Mouse (Mus musculus): ENCODE data around the gene Haus8.
"Not testable (repeated sequence)": the region's sequence is repeated elsewhere in the genome, so short reads cannot be mapped to it uniquely, and the experiment has no call there.

Gene Haus8

DNA sequence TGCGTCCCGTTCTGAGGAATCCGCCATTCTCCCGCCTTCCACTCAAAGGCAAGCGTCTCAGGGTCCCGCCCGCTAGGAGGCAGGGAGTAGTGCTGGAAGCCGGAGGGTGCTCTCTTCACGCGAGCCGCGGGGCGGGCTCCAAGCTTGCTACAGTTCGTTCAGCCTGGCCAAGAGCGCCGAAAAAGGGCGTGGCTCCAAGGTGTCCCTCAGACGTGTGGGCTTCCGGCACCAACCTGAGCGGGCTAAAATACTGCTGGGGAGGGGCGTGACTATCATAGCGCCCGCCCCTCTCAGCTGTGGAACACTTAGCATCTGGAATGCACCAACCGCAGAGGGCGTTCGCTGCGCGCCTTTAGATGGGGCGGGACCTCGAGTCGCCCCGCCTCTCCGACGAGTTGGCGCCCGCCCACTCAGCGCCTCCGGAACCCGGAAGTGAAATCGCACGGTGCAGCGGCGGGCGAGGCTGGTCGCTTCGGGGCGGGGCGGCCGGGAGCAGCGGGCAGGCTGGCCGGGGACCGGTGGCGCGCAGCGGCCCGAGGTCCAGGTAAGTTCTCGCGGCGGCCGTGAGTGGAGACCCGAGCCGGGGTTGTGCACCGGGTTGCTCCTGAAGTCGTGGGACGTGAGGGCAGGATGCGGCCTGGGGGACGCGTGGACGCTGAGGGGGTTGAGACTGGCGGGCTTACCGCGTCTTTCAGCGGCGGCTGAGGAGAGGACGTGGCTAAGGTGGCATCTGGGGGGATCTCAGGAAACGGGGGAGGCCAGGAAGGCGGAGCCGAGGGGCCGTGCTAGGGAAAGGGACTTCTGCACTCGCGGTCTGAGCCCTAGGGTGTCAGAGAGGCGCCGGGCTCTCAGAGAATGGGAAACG, at the start of gene Haus8, which contains the start of gene Myo9b:
Gene Haus8 (minus strand): TSS at position 649 of the 865 bp plus-strand sequence.
Gene Myo9b (plus strand): TSS at position 429 of the 865 bp plus-strand sequence.
- peak; percentile 100 for DNase-seq

- DNase-seq, result not testable (repeated sequence)
Observed at GRCm38 (mm10) chr8:71319760-71320159, 47.0 kb upstream of the Haus8 start.

DNA sequence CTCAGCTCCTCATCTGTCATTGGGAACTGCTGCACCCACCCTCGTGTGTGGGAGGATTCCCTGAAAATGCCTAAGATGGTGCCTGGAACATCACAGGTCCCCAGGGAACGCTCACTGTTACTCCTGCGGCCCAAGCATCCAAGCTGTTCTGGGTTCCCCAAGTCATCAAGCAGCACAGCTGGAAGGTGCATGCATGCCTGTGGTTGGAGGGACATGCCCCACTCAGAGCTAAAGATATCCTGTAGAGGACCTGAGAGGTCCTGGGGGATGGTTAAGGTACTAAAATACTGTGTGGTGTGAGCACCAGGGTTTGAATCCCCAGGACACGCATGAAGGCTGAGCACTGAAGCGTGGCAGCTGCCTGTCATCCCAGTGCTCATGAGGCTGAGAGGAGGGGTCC, 45.9 kb upstream of the Haus8 start:
- not testable (repeated sequence) for DNase-seq

GRCm38 (mm10) chr8:71316486-71317031, 43.8 kb upstream of the Haus8 start:
- peak; percentile 92 for DNase-seq

GRCm38 (mm10) chr8:71315972-71316371, 43.2 kb upstream of the Haus8 start:
- DNase-seq, result peak; percentile 96

- no peak for DNase-seq
Observed at GRCm38 (mm10) chr8:71313951-71314350, 41.2 kb upstream of the Haus8 start.

GRCm38 (mm10) chr8:71312700-71313099, 40.0 kb upstream of the Haus8 start:
- DNase-seq, result peak; percentile 98

GRCm38 (mm10) chr8:71310446-71310845, 37.7 kb upstream of the Haus8 start:
- peak; percentile 98 for DNase-seq

GRCm38 (mm10) chr8:71307913-71308312, 35.2 kb upstream of the Haus8 start:
- peak; percentile 88 for DNase-seq

DNA sequence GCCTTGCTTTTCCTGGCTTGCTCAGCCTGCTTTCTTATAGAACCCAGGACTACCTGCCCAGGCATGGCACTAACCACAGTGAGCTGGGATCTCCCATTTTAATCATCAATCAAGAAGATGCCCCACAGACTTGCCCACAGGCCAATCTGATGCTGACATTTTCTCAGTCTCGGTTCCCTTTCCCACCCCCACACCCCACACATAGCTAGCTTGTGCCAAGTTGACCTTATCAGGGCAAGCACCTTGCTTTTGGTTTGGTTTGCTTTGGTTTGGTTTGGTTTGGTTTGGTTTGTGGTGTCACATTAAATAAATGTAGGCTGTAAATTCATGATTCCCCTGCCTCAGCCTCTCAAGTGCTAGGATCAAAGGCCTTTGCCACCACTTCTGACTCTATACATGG, 34.6 kb upstream of the Haus8 start:
- no peak for DNase-seq

- DNase-seq, result peak; percentile 89
Observed at GRCm38 (mm10) chr8:71305988-71306387, 33.3 kb upstream of the Haus8 start.

- peak; percentile 88 for DNase-seq
Observed at GRCm38 (mm10) chr8:71303632-71304031, 30.9 kb upstream of the Haus8 start.

GRCm38 (mm10) chr8:71302788-71303187, 30.1 kb upstream of the Haus8 start:
- no peak for DNase-seq

DNA sequence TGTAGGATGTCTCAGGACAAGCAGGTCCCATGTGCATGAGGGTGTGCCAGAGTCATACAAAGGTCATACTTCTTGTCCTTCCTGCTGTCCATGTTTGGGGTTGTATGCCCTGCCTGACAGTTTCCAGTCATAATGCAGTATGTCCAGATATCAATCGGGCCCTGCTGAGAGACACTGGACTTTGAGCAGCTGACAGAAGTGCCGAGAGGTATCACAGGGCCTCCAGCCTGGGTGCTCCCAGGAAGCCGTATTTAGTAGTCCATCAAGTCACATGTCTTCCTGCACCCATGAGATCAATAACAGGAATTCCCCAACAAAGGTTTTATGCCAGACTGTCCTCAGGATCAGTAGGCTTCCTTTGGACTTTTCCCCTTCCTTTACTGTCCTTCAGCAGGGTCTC, 27.0 kb upstream of the Haus8 start:
- DNase-seq, result no peak

DNA sequence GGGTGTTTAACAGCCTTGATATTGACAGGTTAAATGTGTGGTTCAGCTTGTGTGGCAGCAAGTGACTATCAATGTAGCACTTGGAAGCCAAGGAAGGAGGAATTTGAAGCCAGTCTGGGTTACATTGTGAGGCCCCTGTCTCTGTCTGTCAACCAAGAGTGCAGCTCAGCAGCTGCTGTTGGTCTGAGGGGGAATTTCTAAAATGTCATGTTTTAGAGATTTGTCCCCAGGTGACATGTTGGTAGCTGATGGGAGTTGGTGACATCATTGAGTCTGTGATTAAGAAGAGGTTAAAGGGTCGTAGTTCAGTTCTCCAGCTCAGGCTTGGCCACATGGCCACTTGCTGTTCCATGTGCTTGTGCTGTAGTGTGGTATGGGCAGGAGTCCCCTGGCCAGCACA, 24.7 kb upstream of the Haus8 start:
- no peak for DNase-seq

- peak; percentile 96 for DNase-seq
Observed at GRCm38 (mm10) chr8:71296784-71297183, 24.1 kb upstream of the Haus8 start.

- peak; percentile 95 for DNase-seq
Observed at GRCm38 (mm10) chr8:71296188-71296621, 23.5 kb upstream of the Haus8 start.

DNA sequence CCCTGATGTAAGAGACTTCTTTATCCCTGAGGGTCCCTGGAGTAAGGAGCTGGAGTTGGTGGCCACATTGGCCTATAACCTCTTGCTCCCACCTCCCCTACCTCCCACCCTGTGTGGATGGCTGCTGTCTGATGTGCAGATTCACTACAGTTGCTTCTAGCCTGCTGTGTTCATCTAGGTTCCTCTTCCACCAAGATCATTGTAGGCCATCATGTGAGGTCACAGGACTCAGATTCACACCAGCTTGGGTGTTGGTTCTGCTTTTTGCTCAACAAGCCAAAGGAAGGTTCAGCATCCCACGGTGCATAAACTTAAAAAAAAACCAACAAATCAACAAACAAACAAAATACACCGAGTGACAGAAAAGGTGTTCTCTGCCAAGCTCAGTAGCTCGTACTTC, 21.2 kb upstream of the Haus8 start:
- DNase-seq, result not testable (repeated sequence)

- peak; percentile 93 for DNase-seq
Observed at GRCm38 (mm10) chr8:71291351-71291750, 18.6 kb upstream of the Haus8 start.

- peak; percentile 92 for DNase-seq
Observed at GRCm38 (mm10) chr8:71290911-71291310, 18.2 kb upstream of the Haus8 start.

DNA sequence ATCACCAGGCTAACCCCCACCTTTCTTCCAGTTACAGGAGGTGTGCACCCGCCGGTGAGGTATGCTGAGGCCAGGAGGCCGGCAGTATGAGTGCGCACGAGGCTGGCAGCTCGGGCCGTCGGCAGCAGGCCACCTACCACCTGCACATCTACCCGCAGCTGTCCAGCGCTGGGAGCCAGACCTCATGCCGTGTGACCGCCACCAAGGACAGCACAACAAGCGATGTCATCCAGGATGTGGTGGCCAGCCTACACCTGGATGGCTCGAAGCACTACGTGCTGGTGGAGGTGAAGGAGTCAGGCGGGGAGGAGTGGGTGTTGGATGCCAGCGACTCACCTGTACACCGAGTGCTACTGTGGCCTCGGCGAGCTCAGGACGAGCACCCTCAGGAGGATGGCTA, 17.5 kb upstream of the Haus8 start:
- peak; percentile 91 for DNase-seq

DNA sequence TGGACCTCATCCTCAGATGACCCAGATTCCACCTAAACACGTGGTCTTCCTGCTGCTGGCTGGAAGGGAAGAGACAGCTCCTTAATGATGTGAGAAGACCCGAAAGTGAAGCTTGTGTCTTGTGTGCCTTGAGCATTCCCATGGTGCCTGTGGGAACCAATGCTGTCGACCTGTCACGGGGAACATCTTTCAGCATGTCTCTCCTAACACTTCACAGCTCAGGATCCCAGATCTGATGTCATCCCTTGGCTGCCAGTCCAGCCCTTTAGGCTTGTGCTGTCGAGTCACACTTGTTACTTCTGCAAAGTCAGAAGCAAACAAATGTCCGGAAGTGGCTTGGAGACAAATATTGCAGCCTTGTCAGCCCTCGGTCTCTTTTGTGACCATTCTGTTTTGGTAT, 16.4 kb upstream of the Haus8 start:
- DNase-seq, result peak; percentile 95

DNA sequence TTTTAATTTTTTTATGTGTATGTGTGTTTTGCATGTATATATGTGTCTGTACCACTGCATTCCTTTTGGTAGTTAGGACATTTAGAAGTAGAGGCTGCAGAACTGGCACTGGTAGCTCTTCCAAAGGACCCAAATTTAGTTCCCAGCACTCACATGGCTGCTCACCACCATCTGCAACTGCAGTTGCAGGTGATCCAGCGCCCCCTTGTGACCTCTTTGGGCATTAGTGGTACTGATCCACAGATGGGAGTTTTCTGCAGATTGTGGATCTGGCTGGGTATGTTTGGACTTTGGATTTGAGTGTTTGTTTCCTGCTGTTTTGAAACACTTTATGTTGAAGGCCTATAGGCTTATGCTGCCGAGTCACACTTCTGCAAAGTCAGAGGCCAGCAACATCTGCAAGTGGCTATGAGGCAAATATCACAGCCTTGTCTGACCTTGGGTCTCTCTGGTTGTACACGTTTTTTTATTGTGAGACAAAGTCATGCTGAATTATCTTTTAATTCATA, 15.8 kb upstream of the Haus8 start:
- no peak for DNase-seq

GRCm38 (mm10) chr8:71286223-71286622, 13.5 kb upstream of the Haus8 start:
- peak; percentile 94 for DNase-seq

Data from heart, adult 11 months (tissue).